Mouse (Mus musculus) MEL (cell line): ENCODE data around the gene Dnajb6. TPM values are rescaled to one million over a fixed set of nuclear protein-coding genes. Genes with fewer than 3 reads are reported as not detected.

ENCODE experiments used
- DNase-seq: peaks from one replicate; pipeline ENCODE4 v3.0.0; 2011; ENCODE audit warnings: low read depth, low spot score
- H3K27ac ChIP-seq: 2 replicates; pipeline ENCODE4 v1.5.1; 2012; ENCODE audit warnings: low read depth, mild to moderate bottlenecking, control low read depth, low read length, moderate library complexity; ENCODE audit not compliant: control insufficient read depth
- H3K27me3 ChIP-seq, 2 experiments: fragments of 150-350 bp in 1 of 2; sonication (generic) in 1 of 2; 2 replicates each; pipeline ENCODE4 v1.6.1; 2012; ENCODE audit warnings: low read length in 2 of 2, mild to moderate bottlenecking in 2 of 2, improper control_type of control experiment in 1 of 2, moderate library complexity in 1 of 2; ENCODE audit not compliant: insufficient read depth in 2 of 2, control insufficient read depth in 1 of 2
- H3K36me3 ChIP-seq, 2 experiments: 2 replicates each; pipeline ENCODE4 v1.6.1; 2012 to 2014; ENCODE audit warnings: low read length in 2 of 2, improper control_type of control experiment in 1 of 2, inconsistent platforms in 1 of 2, mild to moderate bottlenecking in 1 of 2; ENCODE audit not compliant: insufficient read depth in 2 of 2, control insufficient read depth in 1 of 2
- H3K4me1 ChIP-seq, 2 experiments: fragments of 150-350 bp in 1 of 2; sonication (generic) in 1 of 2; 2 replicates each; pipeline ENCODE4 v1.6.1; 2012; ENCODE audit warnings: low read length in 2 of 2, improper control_type of control experiment in 1 of 2, mild to moderate bottlenecking in 1 of 2; ENCODE audit not compliant: insufficient read depth in 2 of 2, control insufficient read depth in 1 of 2
- H3K4me3 ChIP-seq, 2 experiments: fragments of 150-350 bp in 1 of 2; sonication (generic) in 1 of 2; 2 replicates each; pipeline ENCODE4 v1.5.1; 2012; ENCODE audit warnings: low read depth in 2 of 2, low read length in 2 of 2, mild to moderate bottlenecking in 2 of 2, moderate library complexity in 2 of 2, control low read depth in 1 of 2, improper control_type of control experiment in 1 of 2; ENCODE audit not compliant: control insufficient read depth in 1 of 2, insufficient read depth in 1 of 2
- H3K79me2 ChIP-seq: 2 replicates; pipeline ENCODE4 v1.6.1; 2012; ENCODE audit warnings: mild to moderate bottlenecking, low read length, moderate library complexity; ENCODE audit not compliant: control insufficient read depth, poor library complexity, insufficient read depth
- H3K9ac ChIP-seq: 2 replicates; pipeline ENCODE4 v1.6.1; 2012; ENCODE audit warnings: low read depth, mild to moderate bottlenecking, control low read depth, low read length, moderate library complexity; ENCODE audit not compliant: control insufficient read depth, poor library complexity, severe bottlenecking
- H3K9me3 ChIP-seq: fragments of 150-350 bp; sonication (generic); replicated peaks from 2 replicates; pipeline ENCODE4 v1.6.1; 2012; ENCODE audit warnings: mild to moderate bottlenecking, low read length, improper control_type of control experiment, moderate library complexity; ENCODE audit not compliant: insufficient read depth
- BHLHE40 ChIP-seq: IDR thresholded peaks from 2 replicates; pipeline ENCODE4 v1.6.1; 2012; ENCODE audit warnings: low read depth, mild to moderate bottlenecking, inconsistent platforms, low read length, improper control_type of control experiment, borderline replicate concordance
- CHD1 ChIP-seq: IDR thresholded peaks from 2 replicates; pipeline ENCODE4 v1.6.1; 2012; ENCODE audit warnings: low read depth, mild to moderate bottlenecking, inconsistent platforms, low read length, improper control_type of control experiment
- CHD2 ChIP-seq: IDR thresholded peaks from 2 replicates; pipeline ENCODE4 v1.6.1; 2011; ENCODE audit warnings: low read length, improper control_type of control experiment
- CTCF ChIP-seq, 3 experiments: IDR thresholded peaks in 2 of 3; conservative IDR thresholded peaks in 1 of 3; 2 replicates each; pipeline ENCODE4 v1.5.1; 2011 to 2012; ENCODE audit warnings: low read length in 3 of 3, low read depth in 2 of 3, mild to moderate bottlenecking in 2 of 3, improper control_type of control experiment in 1 of 3, inconsistent platforms in 1 of 3, mixed read lengths in 1 of 3, moderate library complexity in 1 of 3; ENCODE audit not compliant: control insufficient read depth in 1 of 3, insufficient read depth in 1 of 3, poor library complexity in 1 of 3, severe bottlenecking in 1 of 3
- E2F4 ChIP-seq: IDR thresholded peaks from 2 replicates; pipeline ENCODE4 v1.6.1; 2011; ENCODE audit warnings: low read depth, low read length, improper control_type of control experiment, borderline replicate concordance
- ELF1 ChIP-seq: IDR thresholded peaks from 2 replicates; pipeline ENCODE4 v1.6.1; 2014; ENCODE audit warnings: low read depth, mild to moderate bottlenecking, inconsistent platforms, low read length, improper control_type of control experiment, moderate library complexity
- EP300 ChIP-seq, 2 experiments: IDR thresholded peaks; 2 replicates each; pipeline ENCODE4 v1.6.1; 2011; ENCODE audit warnings: improper control_type of control experiment in 2 of 2, low read length in 2 of 2, low read depth in 1 of 2, mild to moderate bottlenecking in 1 of 2
- GATA1 ChIP-seq: IDR thresholded peaks from 2 replicates; pipeline ENCODE4 v1.6.1; 2011; ENCODE audit warnings: low read depth, low read length, improper control_type of control experiment
- HCFC1 ChIP-seq: IDR thresholded peaks from 2 replicates; pipeline ENCODE4 v1.6.1; 2012; ENCODE audit warnings: low read depth, mild to moderate bottlenecking, inconsistent platforms, low read length, improper control_type of control experiment, moderate library complexity
- MXI1 ChIP-seq: IDR thresholded peaks from 2 replicates; pipeline ENCODE4 v1.6.1; 2011; ENCODE audit warnings: mild to moderate bottlenecking, low read depth, low read length, improper control_type of control experiment
- MYB ChIP-seq: IDR thresholded peaks from 2 replicates; pipeline ENCODE4 v1.6.1; 2011; ENCODE audit warnings: mild to moderate bottlenecking, low read depth, low read length, improper control_type of control experiment
- NRF1 ChIP-seq: IDR thresholded peaks from 2 replicates; pipeline ENCODE4 v1.6.1; 2014; ENCODE audit warnings: low read depth, mild to moderate bottlenecking, inconsistent platforms, low read length, improper control_type of control experiment, moderate library complexity; ENCODE audit not compliant: poor library complexity, insufficient read depth, severe bottlenecking
- POLR2AphosphoS2 ChIP-seq: IDR thresholded peaks from 2 replicates; pipeline ENCODE4 v1.6.1; 2011; ENCODE audit warnings: low read length, improper control_type of control experiment
- RAD21 ChIP-seq: IDR thresholded peaks from 2 replicates; pipeline ENCODE4 v1.6.1; 2011; ENCODE audit warnings: mild to moderate bottlenecking, low read depth, low read length, improper control_type of control experiment
- SIN3A ChIP-seq: IDR thresholded peaks from 2 replicates; pipeline ENCODE4 v1.6.1; 2012; ENCODE audit warnings: low read length, improper control_type of control experiment, inconsistent platforms
- SMC3 ChIP-seq: IDR thresholded peaks from 2 replicates; pipeline ENCODE4 v1.6.1; 2011; ENCODE audit warnings: low read depth, low read length, improper control_type of control experiment
- TAL1 ChIP-seq: IDR thresholded peaks from 2 replicates; pipeline ENCODE4 v1.6.1; 2012; ENCODE audit warnings: mild to moderate bottlenecking, inconsistent platforms, low read length, moderate library complexity, mixed read lengths
- TBP ChIP-seq: IDR thresholded peaks from 2 replicates; pipeline ENCODE4 v1.8.0; 2011; ENCODE audit warnings: low read depth, low read length, improper control_type of control experiment
- TCF12 ChIP-seq: IDR thresholded peaks from 2 replicates; pipeline ENCODE4 v1.6.1; 2014; ENCODE audit warnings: low read depth, mild to moderate bottlenecking, inconsistent platforms, low read length, improper control_type of control experiment, moderate library complexity
- UBTF ChIP-seq: IDR thresholded peaks from 2 replicates; pipeline ENCODE4 v1.6.1; 2012; ENCODE audit warnings: low read depth, mild to moderate bottlenecking, inconsistent platforms, low read length, improper control_type of control experiment, moderate library complexity, borderline replicate concordance; ENCODE audit not compliant: insufficient read depth
- USF1 ChIP-seq: IDR thresholded peaks from 2 replicates; pipeline ENCODE4 v1.6.1; 2014; ENCODE audit warnings: low read depth, mild to moderate bottlenecking, inconsistent platforms, low read length, improper control_type of control experiment, moderate library complexity
- ZC3H11A ChIP-seq: IDR thresholded peaks from 2 replicates; pipeline ENCODE4 v1.6.1; 2012; ENCODE audit warnings: low read depth, mild to moderate bottlenecking, inconsistent platforms, low read length, improper control_type of control experiment
- ZKSCAN1 ChIP-seq: IDR thresholded peaks from 2 replicates; pipeline ENCODE4 v1.6.1; 2012; ENCODE audit warnings: low read depth, mild to moderate bottlenecking, inconsistent platforms, low read length, improper control_type of control experiment, moderate library complexity
- ZNF384 ChIP-seq: IDR thresholded peaks from 2 replicates; pipeline ENCODE4 v1.6.1; 2012; ENCODE audit warnings: low read depth, mild to moderate bottlenecking, inconsistent platforms, low read length, improper control_type of control experiment
- polyA plus RNA-seq, 2 experiments: library from polyadenylated mRNA; stranded (reverse) in 1 of 2; unstranded in 1 of 2; fragments of >175 nt in 1 of 2; fragments of >200 nt in 1 of 2; gene quantifications; 2 replicates each; pipeline versions ENCODE4 v1.2.1 to v1.2.4; 2012; ENCODE audit warnings: low replicate concordance in 2 of 2, low read depth in 1 of 2; ENCODE audit not compliant: insufficient read length in 2 of 2, insufficient read depth in 1 of 2, missing spikeins in 1 of 2
- total RNA-seq: library from RNA; depleted of rRNA; stranded (reverse); fragments of 300-350 nt; gene quantifications from 2 replicates; pipeline ENCODE4 v1.2.3, GENCODE M21; 2012

Dnajb6 gene
- total and polyA plus RNA-seq, 3 experiments: 131 to 157 TPM; not detected in 1

DNA sequence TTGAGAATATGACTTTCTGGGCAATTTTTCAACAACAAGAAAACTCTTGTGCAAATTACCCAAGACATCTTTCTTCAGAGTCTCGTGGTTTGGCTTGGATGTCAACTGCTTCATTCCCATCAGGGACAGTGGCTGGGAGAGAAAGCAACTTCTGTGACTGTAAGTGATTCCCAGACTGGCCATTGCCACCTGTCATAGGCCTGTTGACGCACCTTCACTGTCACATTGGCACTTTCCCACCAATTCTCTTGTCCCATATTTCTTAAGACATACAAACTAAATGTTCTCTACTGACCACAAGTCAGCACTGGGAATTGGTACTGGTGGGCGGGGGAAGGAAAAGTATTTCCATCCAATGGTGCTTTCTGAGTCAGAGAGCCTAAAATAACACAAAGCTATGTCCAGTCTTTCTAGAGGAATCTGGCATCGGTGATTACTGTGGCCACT is 128.8 kb downstream of the Dnajb6 start:
- no peaks in the 10 kb centered on the region for H3K4me1 ChIP-seq
- no peak for TF ChIP-seq TCF12
- no peak for TF ChIP-seq CHD2
- no peak for TF ChIP-seq HCFC1
- no peak for TF ChIP-seq USF1
- no peak for TF ChIP-seq UBTF
- TF ChIP-seq SMC3: no peak
- no peak for TF ChIP-seq TBP
- TF ChIP-seq SIN3A: no peak
- no peak for TF ChIP-seq GATA1
- TF ChIP-seq CTCF (IDR thresholded peaks at IDR 0.05 in 2 of 3, conservative IDR thresholded peaks at IDR 0.05 in 1 of 3; ENCODE audit: control insufficient read depth in 1 of 3, insufficient read depth in 1 of 3, low read depth in 2 of 3, low read length in 3 of 3, poor library complexity in 1 of 3, severe bottlenecking in 1 of 3): no peak
- no peak for TF ChIP-seq TAL1
- no peak for TF ChIP-seq RAD21
- TF ChIP-seq NRF1: no peak
- TF ChIP-seq EP300 (IDR thresholded peaks at IDR 0.05; ENCODE audit: low read depth in 1 of 2, low read length in 2 of 2): no peak
- no peak for TF ChIP-seq MXI1
- TF ChIP-seq, all 39 proteins: peak for 0
- Histone ChIP-seq H3K9me3 (no peaks in the 10 kb centered on the region), H3K27me3 (peaks cover 8 to 18% of the 10 kb centered on the region in 2 experiments), H3K36me3 (no peaks in the 10 kb centered on the region), H3K79me2 (no peaks in the 10 kb centered on the region), H3K27ac (no peak overlapping the region), H3K9ac (no peak overlapping the region), H3K4me3 (no peak overlapping the region)
- no peak for DNase-seq

- Histone ChIP-seq H3K79me2 (no peaks in the 10 kb centered on the region), H3K9me3 (no peaks in the 10 kb centered on the region), H3K9ac (no peak overlapping the region), H3K27me3 (peaks cover 8 to 18% of the 10 kb centered on the region in 2 experiments), H3K4me1 (no peaks in the 10 kb centered on the region), H3K4me3 (no peak overlapping the region), H3K36me3 (no peaks in the 10 kb centered on the region), H3K27ac (no peak overlapping the region)
- TF ChIP-seq HCFC1 (no peak), TCF12 (no peak), ZKSCAN1 (no peak), CHD1 (no peak), MYB (no peak), BHLHE40 (no peak), ZC3H11A (no peak), ELF1 (no peak), ZNF384 (no peak), POLR2AphosphoS2 (no peak), SIN3A (no peak), E2F4 (no peak)
- DNase-seq: no peak
Observed at GRCm38 (mm10) chr5:29864994-29865393, 129.5 kb downstream of the Dnajb6 start.
